Mouse (Mus musculus): ENCODE data around the gene Cx3cr1.

GRCm38 (mm10) chr9:119919858-119920257, 149.8 kb downstream of the Cx3cr1 start:
- TF ChIP-seq POLR2A (IDR thresholded peaks at IDR 0.05; ENCODE audit: borderline replicate concordance, insufficient read depth, low read length): no peak
- no peak for TF ChIP-seq CTCF (IDR thresholded peaks at IDR 0.05; ENCODE audit: borderline replicate concordance, insufficient read depth, low read depth, low read length)
